Mouse (Mus musculus) E14TG2a.4 (cell line): Measurements from ENCODE around the gene Efcab6.

Experiments
- CTCF ChIP-seq: conservative IDR thresholded peaks from 2 replicates; pipeline ENCODE4 v1.5.1; 2014; ENCODE audit warnings: low read length
- NANOG ChIP-seq: IDR thresholded peaks from 2 replicates; pipeline ENCODE4 v1.6.1; 2014; ENCODE audit warnings: borderline replicate concordance, low read length, mixed read lengths
- POU5F1 ChIP-seq: IDR thresholded peaks from 2 replicates; pipeline ENCODE4 v1.6.1; 2014; ENCODE audit warnings: low read length, borderline replicate concordance

GRCm38 (mm10) chr15:83992191-83992590 is 73.0 kb downstream of the Efcab6 start:
- TF ChIP-seq CTCF, result no peak
- TF ChIP-seq NANOG, result no peak
- no peak for TF ChIP-seq POU5F1
